Mouse (Mus musculus) kidney, adult 2 months (tissue): ENCODE data around the gene Etl4. TPM values are rescaled to one million over a fixed set of nuclear protein-coding genes. Genes with fewer than 3 reads are reported as not detected.

Experiments used
- DNase-seq: peaks from one replicate; pipeline ENCODE4 v3.0.0; 2021
- H3K27ac ChIP-seq: fragments of 200-500 bp; 2 replicates; pipeline ENCODE4 v1.5.1; 2012; ENCODE audit warnings: low read depth, low read length, control low read depth, inconsistent platforms; ENCODE audit not compliant: insufficient read depth
- H3K27me3 ChIP-seq: fragments of 200-500 bp; replicated peaks from 2 replicates; pipeline ENCODE4 v1.6.1; 2012; ENCODE audit warnings: mild to moderate bottlenecking, moderate library complexity, low read length, inconsistent platforms; ENCODE audit not compliant: control insufficient read depth, insufficient read depth
- H3K36me3 ChIP-seq: fragments of 200-500 bp; 2 replicates; pipeline ENCODE4 v1.6.1; 2012; ENCODE audit warnings: mild to moderate bottlenecking, moderate library complexity, low read length, inconsistent platforms; ENCODE audit not compliant: control insufficient read depth, insufficient read depth
- H3K4me1 ChIP-seq: fragments of 200-500 bp; 2 replicates; pipeline ENCODE4 v1.6.1; 2011; ENCODE audit warnings: low read length; ENCODE audit not compliant: control insufficient read depth, insufficient read depth
- H3K4me3 ChIP-seq: fragments of 200-500 bp; 2 replicates; pipeline ENCODE4 v1.5.1; 2011; ENCODE audit warnings: mild to moderate bottlenecking, low read depth, low read length, control low read depth; ENCODE audit not compliant: insufficient read depth
- CTCF ChIP-seq: fragments of 200-500 bp; conservative IDR thresholded peaks from 2 replicates; pipeline ENCODE4 v1.5.1; 2011; ENCODE audit warnings: low read depth, mild to moderate bottlenecking, control low read depth, low read length, moderate library complexity, mixed read lengths; ENCODE audit not compliant: insufficient read depth, insufficient read length
- POLR2A ChIP-seq: fragments of 200-500 bp; IDR thresholded peaks from one replicate; pipeline ENCODE4 v1.6.1; 2011; ENCODE audit warnings: low read depth, low read length, control low read depth
- WGBS: fragments of 180-500 bp; shearing (Covaris S2); methylation state at CpG from one replicate; pipeline ENCODE4 v1.1.7; 2018; 5-methylcytosine and 5-hydroxymethylcytosine counted together
- polyA plus RNA-seq: library from polyadenylated mRNA; depleted of rRNA; stranded (reverse); fragments of >200 nt; gene quantifications from 2 replicates; pipeline ENCODE4 v1.2.3, GENCODE M21; 2012

Gene Etl4
- polyA plus RNA-seq, 1 experiment = 21.4 TPM

GRCm38 (mm10) chr2:20076118-20076796, 166.7 kb downstream of the Etl4 start:
- H3K27ac ChIP-seq = no peak overlapping the region
- no peaks in the 10 kb centered on the region for H3K4me1 ChIP-seq
- DNase-seq = no peak
- WGBS = 74% methylated on average over 4 of the region's 4 CpGs
- no peak overlapping the region for H3K4me3 ChIP-seq
- no peaks in the 10 kb centered on the region for H3K36me3 ChIP-seq
- H3K27me3 ChIP-seq = no peaks in the 10 kb centered on the region
- TF ChIP-seq POLR2A = no peak

- TF ChIP-seq POLR2A (no peak), CTCF (no peak)
- no peaks in the 10 kb centered on the region for H3K4me1 ChIP-seq
- no peak for DNase-seq
- WGBS = 72% methylated on average over 4 of the region's 4 CpGs
- no peak overlapping the region for H3K4me3 ChIP-seq
- H3K36me3 ChIP-seq = no peaks in the 10 kb centered on the region
- H3K27me3 ChIP-seq = no peaks in the 10 kb centered on the region
- no peak overlapping the region for H3K27ac ChIP-seq
These were observed 175.2 kb downstream of the Etl4 start for GRCm38 (mm10) chr2:20084781-20085180.

- Histone ChIP-seq H3K27me3 (no peaks in the 10 kb centered on the region), H3K4me3 (no peak overlapping the region), H3K36me3 (no peaks in the 10 kb centered on the region), H3K27ac (no peak overlapping the region), H3K4me1 (no peaks in the 10 kb centered on the region)
- DNase-seq = no peak
- TF ChIP-seq POLR2A (no peak), CTCF (no peak)
- 68% methylated on average over 1 of the region's 1 CpGs for WGBS
These were observed 195.9 kb downstream of the Etl4 start for GRCm38 (mm10) chr2:20105456-20105855.

DNA sequence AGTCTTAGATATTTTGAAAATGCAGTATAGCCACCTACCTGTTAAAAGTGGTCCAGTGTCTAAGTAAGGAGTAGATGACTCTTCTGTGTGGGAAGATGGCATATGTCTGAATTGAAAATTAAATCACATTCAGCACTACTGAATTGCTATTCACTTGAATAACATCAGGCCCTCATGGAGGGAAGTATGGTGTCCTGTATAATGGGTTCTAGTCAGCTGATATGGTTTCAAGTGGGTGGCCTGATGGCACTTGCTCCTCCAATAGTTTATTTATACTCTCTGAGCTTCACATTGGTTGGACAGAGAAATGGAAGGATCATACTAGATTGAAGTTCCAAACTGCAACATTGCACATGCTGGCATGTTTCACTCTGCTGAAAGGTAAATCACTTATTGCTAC, 202.1 kb downstream of the Etl4 start:
- TF ChIP-seq POLR2A (no peak), CTCF (no peak)
- DNase-seq = no peak
- H3K4me3 ChIP-seq = no peak overlapping the region
- H3K36me3 ChIP-seq = no peaks in the 10 kb centered on the region
- no peak overlapping the region for H3K27ac ChIP-seq
- H3K4me1 ChIP-seq = no peaks in the 10 kb centered on the region
- no peaks in the 10 kb centered on the region for H3K27me3 ChIP-seq

GRCm38 (mm10) chr2:20125914-20126313, 216.3 kb downstream of the Etl4 start:
- TF ChIP-seq CTCF (no peak), POLR2A (no peak)
- no peak overlapping the region for H3K27ac ChIP-seq
- no peak for DNase-seq
- H3K4me3 ChIP-seq = no peak overlapping the region
- H3K4me1 ChIP-seq = no peaks in the 10 kb centered on the region
- H3K27me3 ChIP-seq = no peaks in the 10 kb centered on the region
- H3K36me3 ChIP-seq = no peaks in the 10 kb centered on the region

DNA sequence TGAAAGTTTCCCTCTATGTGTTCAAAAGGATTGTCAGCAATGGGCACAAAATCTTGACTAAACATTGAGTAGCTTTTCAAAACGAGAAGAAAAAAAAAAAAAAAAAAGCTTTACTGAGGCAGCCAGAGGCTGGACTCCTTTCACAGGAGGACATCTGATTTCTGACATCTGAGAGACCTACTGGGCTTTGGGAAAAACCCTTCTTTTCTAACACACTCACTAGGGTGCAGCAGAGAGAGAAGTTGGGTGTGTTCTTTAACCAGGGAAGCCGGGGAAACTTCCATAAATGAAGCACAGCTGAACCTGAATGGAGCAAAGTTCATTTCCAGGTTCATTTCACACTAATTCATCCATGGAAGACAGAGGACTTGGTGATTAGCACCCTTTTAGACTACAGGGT, 222.2 kb downstream of the Etl4 start:
- H3K4me1 ChIP-seq = peaks cover 6% of the 10 kb centered on the region; the same call in 1 of the 2 replicates
- peak; percentile 79 for DNase-seq
- no peaks in the 10 kb centered on the region for H3K27me3 ChIP-seq
- H3K27ac ChIP-seq = no peak overlapping the region
- H3K36me3 ChIP-seq = no peaks in the 10 kb centered on the region
- H3K4me3 ChIP-seq = no peak overlapping the region
- WGBS = 17% methylated on average over 2 of the region's 2 CpGs
- TF ChIP-seq POLR2A (no peak), CTCF (no peak)

- Histone ChIP-seq H3K36me3 (no peaks in the 10 kb centered on the region), H3K27me3 (no peaks in the 10 kb centered on the region; the same call in 1 of the 2 replicates), H3K27ac (no peak overlapping the region), H3K4me3 (no peak overlapping the region), H3K4me1 (no peaks in the 10 kb centered on the region)
- no peak for DNase-seq
- 63% methylated on average over 1 of the region's 1 CpGs for WGBS
- TF ChIP-seq CTCF (no peak), POLR2A (no peak)
These were observed 228.8 kb downstream of the Etl4 start for GRCm38 (mm10) chr2:20138426-20138825.

GRCm38 (mm10) chr2:20145368-20145767, 235.8 kb downstream of the Etl4 start:
- Histone ChIP-seq H3K36me3 (no peaks in the 10 kb centered on the region), H3K27me3 (no peaks in the 10 kb centered on the region; the same call in 1 of the 2 replicates), H3K4me1 (no peaks in the 10 kb centered on the region), H3K27ac (no peak overlapping the region), H3K4me3 (no peak overlapping the region)
- TF ChIP-seq POLR2A (no peak), CTCF (no peak)
- 34% methylated on average over 4 of the region's 4 CpGs for WGBS
- DNase-seq = peak; percentile 9
